Mouse (Mus musculus) layer of hippocampus, adult 8-10 months (tissue): ENCODE data around the gene Tor1b. TPM values are rescaled to one million over a fixed set of nuclear protein-coding genes. Genes with fewer than 3 reads are reported as not detected.

Experiments
- DNase-seq, 2 experiments: peaks; one replicate each; pipeline ENCODE4 v3.0.0; 2022; ENCODE audit warnings: low spot score in 2 of 2
- total RNA-seq, 4 experiments: library from RNA; stranded (reverse); gene quantifications; 2 replicates each; pipeline ENCODE4 v1.2.4; 2022

Tor1b gene
- total RNA-seq, 4 experiments from 2014 or later = 32.8 to 37.2 (median 36.0) TPM

DNA sequence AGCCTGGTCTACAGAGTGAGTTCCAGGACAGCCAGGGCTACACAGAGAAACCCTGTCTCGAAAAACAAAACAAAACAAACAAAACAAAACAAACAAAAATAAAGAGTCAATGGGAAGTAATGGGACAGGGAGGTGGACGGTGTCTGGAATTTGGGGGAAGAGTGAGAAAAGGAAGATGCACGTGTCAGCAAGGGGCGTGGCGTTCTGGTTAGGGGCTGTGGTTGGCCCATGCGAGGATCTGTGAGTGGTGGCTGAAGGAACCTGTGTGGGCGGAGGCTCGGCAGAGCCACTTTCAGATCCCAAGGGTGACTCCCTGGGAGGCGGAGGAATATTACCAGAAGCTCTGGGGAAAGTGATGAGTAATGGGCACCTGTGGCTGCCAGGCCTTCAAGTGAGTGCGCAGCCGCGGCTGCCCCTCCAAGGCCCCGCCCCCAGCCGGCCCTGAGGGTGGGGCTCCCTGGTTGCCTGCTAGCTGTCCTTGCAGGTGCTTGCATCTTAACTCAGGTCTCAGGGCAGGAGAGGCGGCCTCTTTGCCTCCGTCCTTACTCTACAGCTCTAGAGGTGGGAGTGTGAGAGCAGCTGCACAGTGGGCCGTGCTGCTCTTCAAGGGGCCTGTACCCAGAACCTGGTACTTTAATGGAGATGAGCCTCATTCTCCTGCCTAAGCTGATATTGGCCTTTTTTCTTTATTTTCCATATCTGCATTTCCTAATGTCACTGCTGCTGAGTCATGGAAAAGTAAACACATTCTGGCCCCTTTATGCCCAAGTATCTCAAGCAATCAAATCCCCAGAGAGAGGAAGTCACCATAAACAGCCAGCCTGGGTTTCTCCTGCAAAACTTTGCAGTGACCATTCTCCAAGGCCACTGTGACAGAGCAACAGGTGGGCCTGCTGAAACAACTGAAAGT is 32.6 kb downstream of the Tor1b start:
- DNase-seq = no peak

DNA sequence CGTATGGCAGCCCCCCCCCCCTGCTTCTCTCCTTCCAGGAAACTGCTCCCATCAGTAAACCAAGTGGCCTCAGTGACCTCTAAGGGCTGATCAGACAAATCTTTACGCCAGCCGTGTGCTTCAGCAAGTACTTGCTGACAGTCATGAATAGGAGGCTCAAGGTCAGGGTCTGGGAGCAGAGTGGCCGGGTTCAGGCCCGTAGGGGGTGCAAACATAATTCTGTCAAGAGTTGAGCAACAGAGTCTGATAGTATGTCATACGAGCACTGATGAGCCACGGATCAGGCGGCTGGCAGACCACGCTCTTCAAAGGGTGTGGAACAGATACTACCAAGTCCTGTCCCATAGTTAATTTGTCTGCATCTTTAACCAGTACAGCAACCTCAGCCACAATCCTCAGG is 37.5 kb downstream of the Tor1b start:
- no peak for DNase-seq

DNA sequence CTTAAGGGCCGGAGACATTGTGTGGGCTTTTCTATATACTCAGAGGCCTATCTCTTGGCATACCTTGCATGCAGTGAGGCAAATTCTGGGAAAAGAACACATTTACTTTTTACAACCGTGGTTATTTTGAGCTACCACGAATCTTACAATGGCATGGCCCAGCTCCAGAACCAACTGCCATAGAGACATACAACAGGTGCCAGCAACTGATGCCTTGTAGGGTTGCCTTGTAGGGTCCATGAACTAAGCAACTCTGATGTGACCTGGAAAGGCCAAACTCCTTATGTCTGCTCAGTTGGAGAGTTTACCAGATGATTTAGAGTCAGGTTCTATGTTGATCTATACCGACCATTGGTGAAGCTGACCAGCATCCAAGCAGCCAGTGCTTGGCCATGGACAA is 42.1 kb downstream of the Tor1b start:
- no peak for DNase-seq

DNA sequence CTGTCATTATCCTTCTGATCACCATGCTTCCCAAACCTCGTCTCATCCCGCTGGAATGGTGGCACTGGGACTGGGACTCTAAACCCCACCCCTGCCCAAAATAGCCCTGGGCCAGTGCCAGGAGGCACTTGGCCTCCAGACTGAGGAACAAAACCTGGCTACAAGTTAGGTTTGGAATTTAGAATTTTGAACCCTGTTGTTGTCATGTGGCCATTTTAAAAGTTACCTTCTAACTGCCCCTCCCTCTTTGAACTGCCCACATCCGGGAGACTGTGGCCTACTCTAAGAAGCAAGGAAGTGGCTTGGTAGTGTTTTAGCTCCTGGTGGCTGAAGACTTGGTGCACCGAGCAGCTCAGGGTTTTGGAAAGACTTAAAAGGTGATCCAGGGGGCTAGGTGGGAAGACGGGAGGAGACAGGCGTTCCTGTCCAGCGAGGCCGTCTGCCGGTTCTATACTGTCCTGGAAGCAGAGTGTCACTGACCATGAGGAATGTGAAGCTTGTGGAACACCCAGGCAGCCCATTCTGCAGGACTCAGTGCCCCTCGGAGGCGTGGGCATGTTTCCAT is 42.8 kb downstream of the Tor1b start:
- no peak for DNase-seq

DNA sequence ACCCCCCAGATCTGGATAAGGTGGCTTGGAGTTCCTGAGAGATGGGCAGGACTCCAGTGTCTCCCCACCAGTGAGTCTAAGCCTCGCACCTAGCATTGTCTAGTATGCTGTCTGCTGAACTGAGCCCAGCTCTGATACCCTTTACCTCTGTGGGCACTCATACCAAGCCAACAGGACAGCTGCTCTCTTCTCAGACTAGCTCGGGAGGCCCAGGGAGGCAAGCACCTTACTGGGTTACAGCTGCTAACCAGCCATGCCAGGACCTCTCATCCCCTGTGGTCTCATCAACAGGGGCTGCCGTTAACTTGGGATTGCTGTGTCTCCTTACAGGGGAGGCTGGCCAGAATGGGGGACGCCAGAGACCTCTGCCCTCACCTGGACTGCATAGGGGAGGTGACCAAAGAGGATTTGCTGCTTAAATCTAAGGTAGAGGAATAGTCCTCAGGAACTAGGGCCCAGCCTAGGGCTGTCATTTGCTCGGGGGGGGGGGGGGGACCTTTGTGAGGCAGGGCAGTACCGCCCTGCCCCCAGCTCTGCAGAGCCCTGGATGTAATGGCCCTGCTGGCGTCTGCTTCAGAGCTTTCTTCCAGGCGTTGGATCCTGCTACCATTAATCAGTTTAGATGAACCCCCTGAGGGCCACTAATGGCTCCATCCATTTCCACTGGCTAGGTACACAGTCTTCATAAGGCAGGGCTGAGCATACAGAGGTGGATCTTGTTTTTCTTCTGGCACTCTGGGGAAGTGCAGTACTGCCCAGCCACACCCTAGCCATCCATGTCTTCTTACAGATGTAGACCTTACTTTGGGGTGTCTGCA is 45.9 kb downstream of the Tor1b start:
- DNase-seq = no peak

DNA sequence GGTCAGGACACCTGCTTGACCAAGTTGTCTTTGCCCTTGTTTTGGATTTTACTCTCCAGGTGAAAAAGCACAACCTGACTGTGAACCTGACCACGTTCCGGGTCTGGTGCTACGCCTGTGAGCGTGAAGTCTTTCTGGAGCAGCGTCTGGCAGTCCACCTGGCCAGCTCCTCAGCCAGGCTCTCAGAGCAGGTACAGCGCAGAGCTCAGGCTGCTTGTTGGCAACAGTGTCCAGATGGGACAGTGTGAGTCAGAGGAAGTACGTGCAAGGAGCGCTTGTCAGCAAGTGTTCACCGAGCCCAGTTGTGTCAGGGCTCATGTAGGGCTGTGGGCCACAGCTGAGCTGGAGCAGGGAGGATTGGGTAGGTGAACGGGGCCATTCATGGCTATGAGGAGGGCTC is 50.1 kb downstream of the Tor1b start:
- DNase-seq = no peak

DNA sequence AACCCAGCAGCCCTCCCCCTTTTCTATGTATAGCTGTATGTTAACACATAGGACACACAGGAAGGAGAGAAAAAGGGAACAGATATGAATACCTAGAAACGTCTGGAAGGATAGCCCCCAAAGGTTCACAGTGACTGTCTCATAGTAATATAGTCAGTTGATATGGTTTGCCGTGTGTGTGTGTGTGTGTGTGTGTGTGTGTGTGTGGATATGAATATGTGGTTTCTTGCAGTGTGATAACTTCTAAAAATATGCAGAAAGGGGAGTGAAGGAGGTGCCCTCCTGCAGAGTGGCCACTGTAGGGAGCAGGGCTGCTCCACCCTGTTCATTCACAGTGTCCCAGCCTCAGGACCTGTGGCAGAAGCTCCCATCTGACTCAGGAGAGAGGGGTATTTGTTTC is 52.7 kb downstream of the Tor1b start:
- no peak for DNase-seq

DNA sequence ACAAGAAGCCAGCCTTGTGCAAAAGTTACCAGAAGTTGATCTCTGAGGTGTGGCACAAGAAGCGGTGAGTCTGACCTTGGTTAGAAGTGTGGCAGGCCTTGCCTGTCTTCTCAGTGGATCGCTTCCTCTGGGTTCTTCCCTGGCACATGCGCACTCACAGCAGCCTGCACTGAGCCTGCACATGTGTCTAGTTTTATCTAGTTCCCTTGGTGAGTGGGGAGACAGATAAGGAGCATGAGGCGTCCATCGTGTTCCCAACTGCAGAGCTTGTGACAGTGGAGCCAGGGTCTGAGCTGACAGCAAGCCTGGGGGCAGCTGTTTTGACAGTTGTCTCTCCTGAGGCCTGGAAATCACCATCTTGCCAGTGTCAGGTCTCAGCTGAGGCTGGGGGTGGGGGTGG is 53.7 kb downstream of the Tor1b start:
- DNase-seq = no peak

DNA sequence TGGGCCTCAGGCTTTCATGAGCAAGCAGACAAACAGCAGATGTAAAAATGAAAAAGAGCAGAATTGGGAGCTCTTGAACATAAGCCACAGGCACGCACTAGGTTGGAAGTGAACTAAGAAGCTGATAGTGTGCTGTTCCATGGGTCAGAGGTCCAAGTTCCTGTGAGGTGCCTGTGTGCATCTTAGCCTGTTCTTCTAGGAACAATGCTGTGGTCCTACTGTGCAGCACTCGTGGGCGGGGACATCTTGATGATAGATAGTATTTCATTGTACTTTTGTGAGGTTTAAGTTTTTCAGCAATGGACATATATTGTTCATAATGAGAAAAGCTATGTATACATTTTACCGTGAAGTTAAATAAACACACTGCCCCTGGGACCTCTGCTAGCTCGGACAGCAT is 54.4 kb downstream of the Tor1b start:
- no peak for DNase-seq

Other genes with a start within 250 kb of the Tor1b start
- gene 1700001O22Rik, start 149.3 kb upstream of the Tor1b start, total RNA-seq = 10 to 100 TPM in 1 of 4 experiments, 1 to 10 TPM in 3; 6.1 to 12.4 (median 7.1) TPM
- gene Ntmt1, start 145.1 kb upstream of the Tor1b start, total RNA-seq = 10 to 100 TPM; 29.6 to 33.4 (median 32.3) TPM
- 10 to 100 TPM; 35.2 to 39.2 (median 37.5) TPM for gene Asb6, start 122.6 kb upstream of the Tor1b start, total RNA-seq
- 1 to 10 TPM in 3 of 4 experiments, under 1 TPM in 1; 0.94 to 3.9 (median 1.9) TPM for gene Prrx2, start 118.0 kb upstream of the Tor1b start, total RNA-seq
- gene Ptges, start 23.1 kb upstream of the Tor1b start, total RNA-seq = 1 to 10 TPM; 3.4 to 5.4 (median 5.2) TPM
- 10 to 100 TPM; 41.3 to 47.7 (median 44.4) TPM for gene Tor1a, start 15.0 kb downstream of the Tor1b start, total RNA-seq
- 10 to 100 TPM; 66.5 to 72.2 (median 67.0) TPM for gene BC005624, start 29.2 kb downstream of the Tor1b start, total RNA-seq
- gene Usp20, start 29.3 kb downstream of the Tor1b start, total RNA-seq = 10 to 100 TPM; 84.0 to 97.7 (median 90.5) TPM
- 100 to 1,000 TPM; 119 to 152 (median 139) TPM for gene Fnbp1, start 189.0 kb downstream of the Tor1b start, total RNA-seq
- gene Gpr107, start 199.4 kb downstream of the Tor1b start, total RNA-seq = 10 to 100 TPM; 48.6 to 65.5 (median 56.0) TPM